ENCODE assay signal across 8 mouse cellular contexts in the genomic region with DNA sequence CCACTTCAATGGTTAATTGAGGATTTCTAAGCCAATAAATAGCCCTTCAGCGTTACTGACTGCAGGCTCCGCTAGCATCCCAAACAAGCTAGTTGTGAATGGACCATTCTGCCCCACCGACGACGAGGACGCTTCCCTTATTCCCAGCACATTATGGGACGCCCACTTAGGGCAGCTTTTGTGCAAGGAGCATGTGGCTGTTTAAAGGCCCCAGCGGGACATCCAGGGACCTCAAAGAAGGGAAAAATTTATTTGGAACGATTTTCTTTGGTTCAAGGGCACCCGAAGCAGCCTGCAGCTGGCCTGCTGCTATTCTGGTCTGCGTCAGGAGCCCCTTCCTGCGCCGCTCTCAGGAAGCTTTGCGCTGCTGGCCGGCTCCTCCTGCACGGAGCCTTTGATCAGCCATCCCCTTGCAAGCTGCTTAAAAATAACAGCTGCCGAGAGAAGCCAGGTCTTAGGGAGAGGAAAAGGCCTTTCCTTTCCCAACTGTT.
DNase-seq lines count a peak whose midpoint lies in the region; ATAC-seq and TF ChIP-seq lines count a peak whose summit lies in the region.

No protein-coding gene starts in this region.

- H3K4me3 ChIP-seq in embryonic facial prominence, embryonic 15.5 days (replicated peaks): peak overlapping the region; percentile 20; the same call in 1 of the 2 replicates
- H3K4me3 ChIP-seq in heart, embryonic 14.5 days (ENCODE audit: control insufficient read depth in 1 of 2, insufficient read depth in 1 of 2, low read depth in 1 of 2, low read length in 2 of 2): 0 out of 4 replicates have a peak overlapping the region, but pooled peaks have one; percentile 10 to 16
- no peak overlapping the region for H3K4me3 ChIP-seq in kidney, postnatal 0 days (replicated peaks; ENCODE audit: low read depth, low read length)
- no peak overlapping the region for H3K4me3 ChIP-seq in liver, embryonic 13.5 days (replicated peaks)

- H3K4me1 ChIP-seq in embryonic facial prominence, embryonic 15.5 days: peaks cover 6% of the 10 kb centered on the region
- H3K4me1 ChIP-seq in heart, embryonic 14.5 days (ENCODE audit: control insufficient read depth in 2 of 2, insufficient read depth in 2 of 2, low read length in 2 of 2): peaks cover 5 to 22% of the 10 kb centered on the region in 2 experiments
- 0 out of 2 replicates have a peak, but pooled peaks cover 7% of the 10 kb centered on the region for H3K4me1 ChIP-seq in kidney, postnatal 0 days (replicated peaks; ENCODE audit: insufficient read depth, low read length)
- H3K4me1 ChIP-seq in liver, embryonic 13.5 days (replicated peaks): no peaks in the 10 kb centered on the region

- H3K9me3 ChIP-seq in embryonic facial prominence, embryonic 15.5 days (replicated peaks): no peaks in the 10 kb centered on the region
- 0 out of 2 replicates have a peak, but pooled peaks cover 4% of the 10 kb centered on the region for H3K9me3 ChIP-seq in heart, embryonic 14.5 days (ENCODE audit: control insufficient read depth, low read length)
- no peaks in the 10 kb centered on the region for H3K9me3 ChIP-seq in kidney, postnatal 0 days (replicated peaks; ENCODE audit: low read length)
- H3K9me3 ChIP-seq in liver, embryonic 13.5 days (replicated peaks): no peaks in the 10 kb centered on the region

- DNase-seq in adrenal gland, postnatal 25 days: peak; percentile 26
- DNase-seq in kidney, postnatal 0 days (ENCODE audit: low spot score): peak; percentile 91
- no peak for DNase-seq in liver, embryonic 13.5 days
- DNase-seq in retina, postnatal 1 day: peak; percentile 71
- no peak for DNase-seq in cerebellum, adult 9-11 months

- 0 out of 2 replicates have a peak overlapping the region, but pooled peaks have one; percentile 48 for H3K27ac ChIP-seq in embryonic facial prominence, embryonic 15.5 days (replicated peaks)
- H3K27ac ChIP-seq in heart, embryonic 14.5 days (replicated peaks in 1 of 2; ENCODE audit: control insufficient read depth in 1 of 2, insufficient read depth in 1 of 2, low read depth in 2 of 2, low read length in 2 of 2): peak overlapping the region; percentile 78 to 81
- H3K27ac ChIP-seq in kidney, postnatal 0 days: peak overlapping the region; percentile 62
- no peak overlapping the region for H3K27ac ChIP-seq in liver, embryonic 13.5 days

- WGBS in embryonic facial prominence, embryonic 15.5 days: 7% methylated on average over 17 of the region's 17 CpGs
- WGBS in heart, embryonic 14.5 days: 2% methylated on average over 17 of the region's 17 CpGs
- 5% methylated on average over 17 of the region's 17 CpGs for WGBS in kidney, postnatal 0 days
- WGBS in liver, embryonic 13.5 days (ENCODE audit: insufficient replicate concordance): 8% methylated on average over 17 of the region's 17 CpGs

- TF ChIP-seq CTCF in kidney, postnatal 0 days (IDR thresholded peaks at IDR 0.05; ENCODE audit: low read depth): no peak

- no peaks in the 10 kb centered on the region for H3K27me3 ChIP-seq in embryonic facial prominence, embryonic 15.5 days
- no peaks in the 10 kb centered on the region for H3K27me3 ChIP-seq in heart, embryonic 14.5 days (ENCODE audit: control insufficient read depth, insufficient read depth, low read length)
- no peaks in the 10 kb centered on the region for H3K27me3 ChIP-seq in kidney, postnatal 0 days (ENCODE audit: insufficient read depth, low read length)
- H3K27me3 ChIP-seq in liver, embryonic 13.5 days: no peaks in the 10 kb centered on the region

- no peaks in the 10 kb centered on the region for H3K36me3 ChIP-seq in embryonic facial prominence, embryonic 15.5 days
- H3K36me3 ChIP-seq in heart, embryonic 14.5 days (ENCODE audit: control insufficient read depth, insufficient read depth, low read length): no peaks in the 10 kb centered on the region
- no peaks in the 10 kb centered on the region for H3K36me3 ChIP-seq in kidney, postnatal 0 days (ENCODE audit: insufficient read depth, low read length)
- H3K36me3 ChIP-seq in liver, embryonic 13.5 days: no peaks in the 10 kb centered on the region

- H3K9ac ChIP-seq in embryonic facial prominence, embryonic 15.5 days: no peak overlapping the region
- H3K9ac ChIP-seq in heart, embryonic 14.5 days (ENCODE audit: low read length): peak overlapping the region; percentile 49; the same call in 1 of the 2 replicates
- H3K9ac ChIP-seq in kidney, postnatal 0 days (ENCODE audit: low read depth, low read length): no peak overlapping the region
- no peak overlapping the region for H3K9ac ChIP-seq in liver, embryonic 13.5 days

- peak; percentile 67 for ATAC-seq in embryonic facial prominence, embryonic 15.5 days (ENCODE audit: insufficient number of reproducible peaks, low FRiP score, low TSS enrichment, low read depth)
- 0 out of 2 replicates have a peak, but pooled peaks have one; percentile 26 for ATAC-seq in heart, embryonic 14.5 days (ENCODE audit: insufficient number of reproducible peaks, insufficient read depth, low FRiP score, low read depth)
- ATAC-seq in kidney, postnatal 0 days (replicated peaks; ENCODE audit: low FRiP score, low read depth): 0 out of 2 replicates have a peak, but pooled peaks have one; percentile 25
- ATAC-seq in liver, embryonic 13.5 days (ENCODE audit: low read depth): no peak
- ATAC-seq in megakaryocyte progenitor cell, adult 5-6 weeks (replicated peaks; ENCODE audit: poor library complexity): no peak

- H3K4me2 ChIP-seq in embryonic facial prominence, embryonic 15.5 days (replicated peaks): peak overlapping the region; percentile 42
- peak overlapping the region; percentile 51 for H3K4me2 ChIP-seq in heart, embryonic 14.5 days (ENCODE audit: low read length)
- peak overlapping the region; percentile 38 for H3K4me2 ChIP-seq in kidney, postnatal 0 days (ENCODE audit: low read length)
- peak overlapping the region; percentile 41 for H3K4me2 ChIP-seq in liver, embryonic 13.5 days

Comparison
In these comparisons a context has a peak if more than half of its experiments do, and no peak if none do; other contexts are left out.
1. DNase-seq: peak in adrenal gland, postnatal 25 days (single experiment), kidney, postnatal 0 days (single experiment) and retina, postnatal 1 day (single experiment); none in liver, embryonic 13.5 days (single experiment) and cerebellum, adult 9-11 months (single experiment).
2. ATAC-seq: peak in embryonic facial prominence, embryonic 15.5 days (single experiment), heart, embryonic 14.5 days (single experiment) and kidney, postnatal 0 days (single experiment); none in liver, embryonic 13.5 days (single experiment) and megakaryocyte progenitor cell, adult 5-6 weeks (single experiment).
3. H3K4me3 ChIP-seq: peak in embryonic facial prominence, embryonic 15.5 days (single experiment) and heart, embryonic 14.5 days (2 of 2); none in kidney, postnatal 0 days (single experiment) and liver, embryonic 13.5 days (single experiment).
4. Peak in every context shown above with its lines, with median percentiles within 50 percentile points of each other: H3K4me2 ChIP-seq.